Mouse (Mus musculus) kidney, embryonic 15.5 days (tissue): ENCODE measurements around the gene Pip4p1. TPM values are rescaled to one million over a fixed set of nuclear protein-coding genes. Genes with fewer than 3 reads are reported as not detected.
"Not testable (repeated sequence)": the region's sequence is repeated elsewhere in the genome, so short reads cannot be mapped to it uniquely, and the experiment has no call there.

Source experiments
- ATAC-seq: fragments of 200-750 bp; cut with Nextera tagmentation; replicated peaks from 2 replicates; pipeline ENCODE4 v1.8.0; 2017; ENCODE audit warnings: moderate TSS enrichment; ENCODE audit not compliant: low FRiP score
- H3K27ac ChIP-seq: fragments of 300-500 bp; sonication (generic); 2 replicates; pipeline ENCODE4 v1.5.1; 2015; ENCODE audit warnings: mild to moderate bottlenecking, inconsistent platforms
- H3K27me3 ChIP-seq: fragments of 300-500 bp; sonication (generic); 2 replicates; pipeline ENCODE4 v1.6.1; 2015; ENCODE audit warnings: inconsistent platforms
- H3K36me3 ChIP-seq: fragments of 300-500 bp; sonication (generic); 2 replicates; pipeline ENCODE4 v1.6.1; 2015; ENCODE audit warnings: inconsistent platforms
- H3K4me1 ChIP-seq: fragments of 300-500 bp; sonication (generic); 2 replicates; pipeline ENCODE4 v1.6.1; 2015; ENCODE audit warnings: inconsistent platforms
- H3K4me2 ChIP-seq: fragments of 300-500 bp; sonication (generic); 2 replicates; pipeline ENCODE4 v1.6.1; 2015; ENCODE audit warnings: moderate library complexity, mild to moderate bottlenecking, inconsistent platforms
- H3K4me3 ChIP-seq: fragments of 300-500 bp; sonication (generic); replicated peaks from 2 replicates; pipeline ENCODE4 v1.5.1; 2015; ENCODE audit warnings: mild to moderate bottlenecking, inconsistent platforms
- H3K9ac ChIP-seq: fragments of 300-500 bp; sonication (generic); 2 replicates; pipeline ENCODE4 v1.6.1; 2015; ENCODE audit warnings: mild to moderate bottlenecking, inconsistent platforms
- H3K9me3 ChIP-seq: fragments of 300-500 bp; sonication (generic); replicated peaks from 2 replicates; pipeline ENCODE4 v1.6.1; 2016; ENCODE audit warnings: inconsistent platforms
- WGBS: fragments of 180-500 bp; shearing (Covaris S2); methylation state at CpG from one replicate; pipeline ENCODE4 v1.1.7; 2015; ENCODE audit warnings: mixed read lengths; 5-methylcytosine and 5-hydroxymethylcytosine counted together
- polyA plus RNA-seq: library from polyadenylated mRNA; unstranded; fragments of >200 nt; fragmentation: Nextera tagmentation; extraction: Ambion mirVana; gene quantifications from 2 replicates; pipeline ENCODE4 v1.2.1, GENCODE M21; 2015

The Pip4p1 gene
- polyA plus RNA-seq: 49.5 and 53.9 TPM in 2 replicates

DNA sequence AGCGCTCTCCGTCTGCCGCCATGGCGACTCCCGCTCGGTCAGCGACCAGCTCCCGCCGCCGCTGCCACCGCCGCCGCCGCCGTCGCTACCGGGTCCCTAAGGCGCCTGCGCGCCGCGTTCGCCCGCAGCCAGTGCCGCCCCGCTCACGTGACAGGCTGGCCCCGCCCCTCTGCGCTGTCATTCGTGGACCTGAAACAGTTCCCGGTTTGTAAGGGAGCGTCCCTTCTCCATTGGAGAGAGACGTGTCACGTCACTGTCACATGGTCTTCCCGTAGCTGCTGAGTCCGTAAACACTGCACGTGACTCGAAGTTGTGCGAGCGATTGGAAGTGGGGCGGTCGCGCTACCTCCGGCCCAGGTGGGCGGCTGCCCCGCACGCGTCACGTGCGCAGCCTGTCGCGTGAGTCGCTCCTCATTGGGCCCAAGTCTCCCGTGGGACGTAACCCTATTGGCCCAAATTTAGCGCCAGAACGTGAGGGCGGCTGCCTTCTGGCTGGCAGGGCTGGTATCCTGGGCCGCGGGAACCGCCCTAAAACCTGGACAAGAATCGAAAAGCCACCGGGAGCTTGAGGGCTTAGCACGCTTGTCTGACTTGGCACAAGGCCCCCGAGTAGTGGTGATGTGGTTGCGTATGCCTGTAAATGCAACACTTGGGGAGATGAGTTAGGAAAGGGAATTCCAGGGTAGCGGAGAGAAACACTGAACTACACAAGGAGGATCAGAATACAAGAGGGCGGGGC is at the start of gene Pip4p1, which contains the start of gene Pnp:
TSS of gene Pip4p1 (minus strand) at position 103 of the 739 bp plus-strand sequence.
TSS of gene Pnp (plus strand) at position 329 of the 739 bp plus-strand sequence.
- Histone ChIP-seq H3K4me3 (peak within 1 kb of the TSS; percentile 100), H3K4me1 (peaks cover 34% of the 10 kb centered on the region), H3K36me3 (peaks cover 34% of the 10 kb centered on the region), H3K27me3 (no peaks in the 10 kb centered on the region), H3K9ac (peak within 1 kb of the TSS; percentile 99), H3K4me2 (peak within 1 kb of the TSS; percentile 84), H3K27ac (peak within 1 kb of the TSS; percentile 95), H3K9me3 (no peaks in the 10 kb centered on the region)
- ATAC-seq: peak; percentile 100
- WGBS: under 1% methylated on average over 67 of the region's 68 CpGs

GRCm38 (mm10) chr14:50979631-50980030 is 49.0 kb upstream of the Pip4p1 start:
- peak; percentile 29; the same call in 1 of the 2 replicates for ATAC-seq
- Histone ChIP-seq H3K4me2 (no peak overlapping the region), H3K9ac (no peak overlapping the region), H3K27ac (peak overlapping the region; percentile 74), H3K9me3 (no peaks in the 10 kb centered on the region), H3K27me3 (no peaks in the 10 kb centered on the region), H3K4me1 (peaks cover 32% of the 10 kb centered on the region), H3K4me3 (no peak overlapping the region), H3K36me3 (no peaks in the 10 kb centered on the region)

- H3K4me1 ChIP-seq: peaks cover 32% of the 10 kb centered on the region
- H3K9ac ChIP-seq, H3K36me3 ChIP-seq, H3K4me3 ChIP-seq, H3K27me3 ChIP-seq, H3K4me2 ChIP-seq, ATAC-seq, H3K9me3 ChIP-seq: not testable (repeated sequence)
- H3K27ac ChIP-seq: 0 out of 2 replicates have a peak overlapping the region, but pooled peaks have one; percentile 27
- WGBS: 80% methylated on average over 6 of the region's 6 CpGs
Observed at GRCm38 (mm10) chr14:50978451-50978850, 47.8 kb upstream of the Pip4p1 start.

GRCm38 (mm10) chr14:50976674-50977073 is 46.0 kb upstream of the Pip4p1 start:
- Histone ChIP-seq H3K4me3 (no peak overlapping the region), H3K27me3 (no peaks in the 10 kb centered on the region), H3K36me3 (no peaks in the 10 kb centered on the region), H3K4me1 (peaks cover 29% of the 10 kb centered on the region), H3K4me2 (peak overlapping the region; percentile 2; the same call in 1 of the 2 replicates), H3K9me3 (no peaks in the 10 kb centered on the region), H3K9ac (no peak overlapping the region), H3K27ac (no peak overlapping the region)
- 21% methylated on average over 9 of the region's 9 CpGs for WGBS
- no peak for ATAC-seq

GRCm38 (mm10) chr14:50975001-50975400 is 44.3 kb upstream of the Pip4p1 start:
- H3K4me2 ChIP-seq: no peak overlapping the region

DNA sequence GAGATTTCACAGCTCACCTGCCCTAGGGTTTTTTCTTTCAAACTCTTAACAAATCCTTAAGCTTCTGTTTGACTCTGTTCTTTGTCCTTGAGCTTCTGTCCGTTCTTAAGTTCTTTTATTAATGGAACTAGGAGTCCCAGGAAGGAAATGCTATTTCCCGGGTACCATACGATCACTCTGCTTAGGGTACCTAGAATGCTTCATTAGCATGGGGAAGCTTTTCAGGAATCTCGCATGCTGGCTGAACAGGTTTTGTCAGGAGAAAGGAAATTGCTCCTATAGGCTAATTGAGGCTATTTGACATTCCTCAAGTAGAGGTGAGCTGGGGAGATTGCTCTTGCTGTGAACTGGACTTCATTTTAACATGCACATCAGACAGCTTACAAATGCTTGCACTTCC is 43.0 kb upstream of the Pip4p1 start:
- Histone ChIP-seq H3K9ac (no peak overlapping the region), H3K27me3 (no peaks in the 10 kb centered on the region), H3K36me3 (no peaks in the 10 kb centered on the region), H3K4me2 (no peak overlapping the region), H3K4me3 (no peak overlapping the region), H3K27ac (no peak overlapping the region), H3K9me3 (no peaks in the 10 kb centered on the region), H3K4me1 (peaks cover 8% of the 10 kb centered on the region)
- WGBS: 32% methylated on average over 4 of the region's 4 CpGs
- no peak for ATAC-seq

More at GRCm38 (mm10) chr14:50975001-50975400, 44.3 kb upstream of the Pip4p1 start:
- Histone ChIP-seq H3K4me1 (peaks cover 21% of the 10 kb centered on the region), H3K27me3 (no peaks in the 10 kb centered on the region), H3K27ac (no peak overlapping the region), H3K9me3 (no peaks in the 10 kb centered on the region), H3K4me3 (no peak overlapping the region), H3K9ac (no peak overlapping the region), H3K36me3 (no peaks in the 10 kb centered on the region)
- 69% methylated on average over 5 of the region's 5 CpGs for WGBS
- no peak for ATAC-seq

GRCm38 (mm10) chr14:50973054-50973453 is 42.4 kb upstream of the Pip4p1 start:
- H3K4me1 ChIP-seq, H3K27me3 ChIP-seq, H3K4me3 ChIP-seq, H3K36me3 ChIP-seq, H3K27ac ChIP-seq, ATAC-seq, H3K9ac ChIP-seq, H3K4me2 ChIP-seq, H3K9me3 ChIP-seq: not testable (repeated sequence)
- WGBS: 92% methylated on average over 5 of the region's 5 CpGs

GRCm38 (mm10) chr14:50970822-50971221 is 40.2 kb upstream of the Pip4p1 start:
- WGBS: 76% methylated on average over 1 of the region's 1 CpGs

DNA sequence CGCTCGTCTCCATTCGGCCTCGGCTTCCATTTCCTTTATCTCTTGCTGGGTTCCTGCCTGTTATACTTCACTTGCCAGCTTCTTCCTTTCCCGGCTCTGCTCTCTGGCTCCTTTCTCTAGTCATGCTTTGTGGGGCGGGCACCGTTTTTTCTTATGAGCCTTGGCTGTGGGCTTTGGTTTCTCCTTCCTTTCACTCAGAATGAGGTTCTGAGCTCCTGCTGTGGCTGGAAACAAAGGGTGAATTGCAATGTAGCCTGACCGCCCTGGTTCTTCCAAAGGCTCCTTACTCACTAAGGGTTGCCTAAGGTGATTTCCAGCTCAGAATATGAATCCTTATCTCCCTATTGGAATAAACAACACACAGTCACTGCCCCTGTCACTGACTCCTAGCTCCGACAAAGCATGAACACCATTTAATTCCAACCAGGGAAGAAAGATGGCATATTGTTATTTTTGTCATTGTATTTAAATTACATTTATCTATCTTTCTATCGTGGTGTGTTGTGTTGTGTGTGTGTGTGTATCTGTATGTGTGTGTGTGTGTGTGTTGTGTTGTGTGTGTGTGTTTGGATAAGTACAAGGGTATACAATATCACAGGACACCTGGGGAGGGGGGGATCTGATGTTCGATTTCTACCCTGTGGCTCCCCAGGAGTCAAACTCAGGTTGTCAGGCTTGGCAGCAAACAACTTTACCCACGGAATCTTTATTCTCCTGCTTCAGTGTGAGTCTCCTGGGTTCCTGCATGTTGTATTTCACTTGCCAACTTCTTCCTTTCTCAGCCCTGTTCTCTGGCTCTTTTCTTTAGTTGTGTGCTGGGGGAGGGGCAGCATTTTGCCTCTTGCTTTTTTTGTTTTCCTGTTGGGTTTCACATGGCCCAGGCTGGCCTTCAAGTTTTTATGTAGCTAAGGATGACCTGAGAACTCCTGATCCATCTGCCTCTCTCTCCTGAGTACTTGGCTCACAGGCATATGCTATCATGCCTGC is 39.2 kb upstream of the Pip4p1 start:
- 39% methylated on average over 12 of the region's 12 CpGs for WGBS
- no peak overlapping the region for H3K4me3 ChIP-seq

More at GRCm38 (mm10) chr14:50970822-50971221, 40.2 kb upstream of the Pip4p1 start:
- no peaks in the 10 kb centered on the region; the same call in 1 of the 2 replicates for H3K4me1 ChIP-seq
- H3K4me3 ChIP-seq: no peak overlapping the region
- H3K27ac ChIP-seq: no peak overlapping the region
- no peak overlapping the region for H3K9ac ChIP-seq
- no peak for ATAC-seq
- H3K27me3 ChIP-seq: no peaks in the 10 kb centered on the region
- H3K36me3 ChIP-seq: no peaks in the 10 kb centered on the region
- no peak overlapping the region for H3K4me2 ChIP-seq
- no peaks in the 10 kb centered on the region for H3K9me3 ChIP-seq

DNA sequence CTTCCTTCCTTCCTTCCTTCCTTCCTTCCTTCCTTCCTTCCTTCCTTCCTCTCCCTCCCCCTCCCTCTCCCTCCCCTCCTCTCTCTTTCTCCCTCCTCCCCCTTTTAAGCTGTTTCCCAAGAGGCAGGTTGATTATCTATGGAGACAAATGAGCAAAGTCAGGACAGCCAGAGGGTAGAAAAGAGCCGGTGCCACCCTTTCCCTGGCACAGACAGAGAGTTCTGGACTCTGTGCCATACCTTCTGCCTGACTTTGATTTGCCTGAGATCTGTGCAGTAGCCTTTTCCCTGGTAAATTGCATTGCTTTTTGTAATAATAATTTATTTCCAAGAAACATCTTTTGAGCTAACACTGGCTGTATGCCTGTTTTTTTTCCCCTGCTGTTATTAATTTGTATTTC is 38.4 kb upstream of the Pip4p1 start:
- no peak overlapping the region for H3K27ac ChIP-seq
- no peak overlapping the region for H3K9ac ChIP-seq
- no peak for ATAC-seq
- 12% methylated on average over 1 of the region's 1 CpGs for WGBS
- H3K27me3 ChIP-seq: no peaks in the 10 kb centered on the region
- H3K4me1 ChIP-seq: no peaks in the 10 kb centered on the region; the same call in 1 of the 2 replicates
- no peaks in the 10 kb centered on the region for H3K9me3 ChIP-seq
- H3K4me3 ChIP-seq: no peak overlapping the region
- H3K36me3 ChIP-seq: no peaks in the 10 kb centered on the region
- no peak overlapping the region for H3K4me2 ChIP-seq

More for the DNA sequence above, 39.2 kb upstream of the Pip4p1 start:
- no peak for ATAC-seq
- no peak overlapping the region for H3K4me2 ChIP-seq
- H3K36me3 ChIP-seq: no peaks in the 10 kb centered on the region
- no peaks in the 10 kb centered on the region; the same call in 1 of the 2 replicates for H3K4me1 ChIP-seq
- H3K9ac ChIP-seq: no peak overlapping the region
- no peaks in the 10 kb centered on the region for H3K27me3 ChIP-seq
- H3K27ac ChIP-seq: no peak overlapping the region
- no peaks in the 10 kb centered on the region for H3K9me3 ChIP-seq

- no peak for ATAC-seq
- Histone ChIP-seq H3K27me3 (no peaks in the 10 kb centered on the region), H3K36me3 (no peaks in the 10 kb centered on the region), H3K4me2 (no peak overlapping the region), H3K27ac (no peak overlapping the region), H3K9ac (no peak overlapping the region), H3K4me3 (no peak overlapping the region), H3K4me1 (no peaks in the 10 kb centered on the region; the same call in 1 of the 2 replicates), H3K9me3 (no peaks in the 10 kb centered on the region)
- WGBS: 59% methylated on average over 5 of the region's 5 CpGs
Observed at GRCm38 (mm10) chr14:50968216-50968980, 37.7 kb upstream of the Pip4p1 start.
